In genomic region chr2:119332177-119332661, GRCm38 (mm10) we compare ENCODE assay signal across 23 mouse cellular contexts. TPM values are rescaled to one million over a fixed set of nuclear protein-coding genes. Genes with fewer than 3 reads are reported as not detected.
DNase-seq lines count a peak whose midpoint lies in the region; ATAC-seq and TF ChIP-seq lines count a peak whose summit lies in the region.
"Had no signal": no experiment of that assay in that cellular context is flagged by ENCODE, and none has a peak within 500 bp of the region (broad histone marks: within the 10 kb centered on the region; RNA-seq: fewer than 3 reads in every experiment).

No protein-coding gene starts in this region.

- H3K36me3 ChIP-seq in heart, adult 2 months (ENCODE audit: control insufficient read depth, insufficient read depth, low read length): peaks cover 12% of the 10 kb centered on the region
- no peaks in the 10 kb centered on the region for H3K36me3 ChIP-seq in kidney, embryonic 15.5 days
- H3K36me3 ChIP-seq in lung, embryonic 16.5 days (ENCODE audit: control insufficient read depth, insufficient read depth, low read length): no peaks in the 10 kb centered on the region; the same call in 1 of the 2 replicates
- no peaks in the 10 kb centered on the region for H3K36me3 ChIP-seq in neural tube, embryonic 15.5 days
- H3K36me3 ChIP-seq: limb, embryonic 10.5 days; liver, embryonic 15.5 days; neural tube, embryonic 13.5 days; stomach, embryonic 15.5 days had no signal

- ATAC-seq in kidney, embryonic 15.5 days (replicated peaks; ENCODE audit: low FRiP score): no peak
- ATAC-seq in lung, embryonic 16.5 days (ENCODE audit: low read depth): no peak
- no peak for ATAC-seq in neural tube, embryonic 15.5 days (ENCODE audit: low FRiP score)
- ATAC-seq: activated CD4-positive, CD25-positive, alpha-beta regulatory T cell, adult 4 months; forebrain, embryonic 14.5 days; Patski had no signal

- 48% methylated on average over 24 of the region's 24 CpGs for WGBS in heart, adult 2 months
- 78% methylated on average over 24 of the region's 24 CpGs for WGBS in kidney, embryonic 15.5 days
- 69% methylated on average over 24 of the region's 24 CpGs for WGBS in lung, embryonic 16.5 days
- WGBS in neural tube, embryonic 15.5 days: 69% methylated on average over 24 of the region's 24 CpGs

- intact Hi-C loops in heart, adult 2 months (cut with DNase I): no loop called here

- TF ChIP-seq CTCF in heart, adult 2 months (IDR thresholded peaks at IDR 0.05): no peak

- no peak for TF ChIP-seq EP300 in heart, adult 2 months (IDR thresholded peaks at IDR 0.05; ENCODE audit: insufficient read depth, low read depth, low read length)

- no peaks in the 10 kb centered on the region for H3K27me3 ChIP-seq in heart, adult 2 months (ENCODE audit: control insufficient read depth, insufficient read depth, low read length)
- H3K27me3 ChIP-seq in kidney, embryonic 15.5 days: peaks cover 50% of the 10 kb centered on the region
- H3K27me3 ChIP-seq in lung, embryonic 16.5 days (ENCODE audit: control insufficient read depth, insufficient read depth, low read depth, low read length): peaks cover 6% of the 10 kb centered on the region; the same call in 1 of the 2 replicates
- H3K27me3 ChIP-seq in neural tube, embryonic 15.5 days (replicated peaks): peaks cover 52% of the 10 kb centered on the region

- H3K9me3 ChIP-seq in kidney, embryonic 15.5 days (replicated peaks): no peaks in the 10 kb centered on the region
- H3K9me3 ChIP-seq in lung, embryonic 16.5 days (ENCODE audit: control insufficient read depth, low read length): no peaks in the 10 kb centered on the region
- no peaks in the 10 kb centered on the region for H3K9me3 ChIP-seq in neural tube, embryonic 15.5 days (replicated peaks)
- H3K9me3 ChIP-seq: limb, embryonic 10.5 days; liver, embryonic 15.5 days; neural tube, embryonic 13.5 days; stomach, embryonic 15.5 days had no signal

- peak in 1 of 2 experiments; percentile 25 for DNase-seq in heart, adult 2 months
- DNase-seq in heart, adult 8-10 months (ENCODE audit: low spot score): no peak
- DNase-seq in kidney, adult 18-20 months: no peak
- no peak for DNase-seq in lung, postnatal 4 days
- no peak for DNase-seq in layer of hippocampus, adult 8-10 months (ENCODE audit: low spot score in 2 of 2)
- DNase-seq: adrenal gland, postnatal 14 days; cerebellum, adult 18-20 months; cerebellum, postnatal 36 days; kidney, adult 9 months; right cerebral cortex, postnatal 14 days; thymus, adult 2 months had no signal

- peak overlapping the region; percentile 44 for H3K9ac ChIP-seq in heart, adult 2 months (ENCODE audit: low read depth, low read length)
- no peak overlapping the region for H3K9ac ChIP-seq in kidney, embryonic 15.5 days
- H3K9ac ChIP-seq in lung, embryonic 16.5 days (ENCODE audit: low read length): no peak overlapping the region
- H3K9ac ChIP-seq in neural tube, embryonic 15.5 days (replicated peaks): no peak overlapping the region
- H3K9ac ChIP-seq: liver, embryonic 15.5 days; neural tube, embryonic 13.5 days; stomach, embryonic 15.5 days had no signal

- peaks cover 8% of the 10 kb centered on the region for H3K4me1 ChIP-seq in heart, adult 2 months (ENCODE audit: control insufficient read depth, insufficient read depth, low read length)
- peaks cover 17% of the 10 kb centered on the region for H3K4me1 ChIP-seq in kidney, embryonic 15.5 days
- H3K4me1 ChIP-seq in lung, embryonic 16.5 days (replicated peaks; ENCODE audit: control insufficient read depth, insufficient read depth, low read length): peaks cover 34% of the 10 kb centered on the region
- peaks cover 20% of the 10 kb centered on the region for H3K4me1 ChIP-seq in neural tube, embryonic 15.5 days

- H3K4me2 ChIP-seq in kidney, embryonic 15.5 days: peak overlapping the region; percentile 28
- H3K4me2 ChIP-seq in lung, embryonic 16.5 days (ENCODE audit: low read depth, low read length): 0 out of 2 replicates have a peak overlapping the region, but pooled peaks have one; percentile 2
- 0 out of 2 replicates have a peak overlapping the region, but pooled peaks have one; percentile 9 for H3K4me2 ChIP-seq in neural tube, embryonic 15.5 days
- H3K4me2 ChIP-seq: liver, embryonic 15.5 days; neural tube, embryonic 13.5 days; stomach, embryonic 15.5 days had no signal

- H3K27ac ChIP-seq in heart, adult 2 months: peak overlapping the region; percentile 53
- H3K27ac ChIP-seq in kidney, embryonic 15.5 days: no peak overlapping the region
- H3K27ac ChIP-seq in lung, embryonic 16.5 days (ENCODE audit: low read length): no peak overlapping the region
- no peak overlapping the region for H3K27ac ChIP-seq in neural tube, embryonic 15.5 days (replicated peaks)
- H3K27ac ChIP-seq: layer of hippocampus, adult 2 months; limb, embryonic 10.5 days; liver, embryonic 15.5 days; neural tube, embryonic 13.5 days; stomach, embryonic 15.5 days had no signal

- peak overlapping the region; percentile 36 for H3K4me3 ChIP-seq in heart, adult 2 months
- H3K4me3 ChIP-seq in kidney, embryonic 15.5 days (replicated peaks): no peak overlapping the region
- H3K4me3 ChIP-seq in lung, embryonic 16.5 days (ENCODE audit: low read length): no peak overlapping the region
- H3K4me3 ChIP-seq in neural tube, embryonic 15.5 days (replicated peaks): no peak overlapping the region
- H3K4me3 ChIP-seq: layer of hippocampus, adult 2 months; limb, embryonic 10.5 days; liver, embryonic 15.5 days; neural tube, embryonic 13.5 days; stomach, embryonic 15.5 days had no signal

- peaks cover 2% of the 10 kb centered on the region; the same call in 1 of the 2 replicates for H3K79me2 ChIP-seq in heart, adult 2 months (replicated peaks; ENCODE audit: control insufficient read depth, insufficient read depth, low read length)

- no peak for TF ChIP-seq POLR2A in heart, adult 2 months (IDR thresholded peaks at IDR 0.05; ENCODE audit: insufficient read depth, low read depth, low read length)

RNA-seq across cellular contexts. Expression of gene Dll4, which starts 6.6 kb away (rescaled TPM):
- 10 to 100 TPM; 13.7 to 15.8 TPM for total RNA-seq in heart, adult 2 months (2021)
- polyA plus RNA-seq in heart, adult 2 months (2012; rRNA removed): 22.0 and 35.8 TPM in 2 replicates
- 10 to 100 TPM; 12.1 to 18.7 (median 18.6) TPM for total RNA-seq in heart, adult 8-10 months (2022)
- 9.9 and 10.5 TPM in 2 replicates for polyA plus RNA-seq in kidney, embryonic 15.5 days (2015; fragmentation: Nextera tagmentation; extraction: Ambion mirVana)
- 14.6 and 17.8 TPM in 2 replicates for polyA plus RNA-seq in lung, embryonic 16.5 days (2015; fragmentation: Nextera tagmentation; extraction: Ambion mirVana)
- 3.9 and 10.4 TPM in 2 replicates for polyA plus RNA-seq in neural tube, embryonic 15.5 days (2015; fragmentation: Nextera tagmentation; extraction: Ambion mirVana)
- 1 to 10 TPM; 2.1 to 3.7 (median 3.2) TPM for total RNA-seq in layer of hippocampus, adult 8-10 months (2022)
- total RNA-seq: megakaryocyte-erythroid progenitor cell, adult 5-6 weeks had no signal
- polyA plus RNA-seq: activated CD4-positive, CD25-positive, alpha-beta regulatory T cell, adult 4 months had no signal

RNA-seq across cellular contexts. Expression of gene Chac1, which starts 18.8 kb away (rescaled TPM):
- total RNA-seq in heart, adult 2 months (2021): 10 to 100 TPM in 1 of 2 experiments, 1 to 10 TPM in 1; 5.6 to 13.7 TPM
- polyA plus RNA-seq in heart, adult 2 months (2012; rRNA removed): 6.2 and 8.1 TPM in 2 replicates
- total RNA-seq in heart, adult 8-10 months (2022): 10 to 100 TPM in 1 of 4 experiments, 1 to 10 TPM in 3; 2.8 to 15.4 (median 5.2) TPM
- 0.91 and 0.98 TPM in 2 replicates for polyA plus RNA-seq in kidney, embryonic 15.5 days (2015; fragmentation: Nextera tagmentation; extraction: Ambion mirVana)
- polyA plus RNA-seq in lung, embryonic 16.5 days (2015; fragmentation: Nextera tagmentation; extraction: Ambion mirVana): 1.1 and 1.7 TPM in 2 replicates
- 11.3 and 12.1 TPM in 2 replicates for polyA plus RNA-seq in neural tube, embryonic 15.5 days (2015; fragmentation: Nextera tagmentation; extraction: Ambion mirVana)
- total RNA-seq in layer of hippocampus, adult 8-10 months (2022): 1 to 10 TPM; 5.1 to 6.4 (median 6.4) TPM
- total RNA-seq: megakaryocyte-erythroid progenitor cell, adult 5-6 weeks had no signal
- polyA plus RNA-seq: activated CD4-positive, CD25-positive, alpha-beta regulatory T cell, adult 4 months had no signal

RNA-seq across cellular contexts. Expression of gene Vps18, which starts 43.7 kb away (rescaled TPM):
- total RNA-seq in heart, adult 2 months (2021): 10 to 100 TPM; 12.2 TPM
- 10.2 and 12.6 TPM in 2 replicates for polyA plus RNA-seq in heart, adult 2 months (2012; rRNA removed)
- 10 to 100 TPM; 12.5 to 14.0 (median 13.6) TPM for total RNA-seq in heart, adult 8-10 months (2022)
- polyA plus RNA-seq in kidney, embryonic 15.5 days (2015; fragmentation: Nextera tagmentation; extraction: Ambion mirVana): 17.6 and 19.6 TPM in 2 replicates
- polyA plus RNA-seq in lung, embryonic 16.5 days (2015; fragmentation: Nextera tagmentation; extraction: Ambion mirVana): 18.8 and 19.5 TPM in 2 replicates
- polyA plus RNA-seq in neural tube, embryonic 15.5 days (2015; fragmentation: Nextera tagmentation; extraction: Ambion mirVana): 23.7 and 23.8 TPM in 2 replicates
- total RNA-seq in layer of hippocampus, adult 8-10 months (2022): 10 to 100 TPM; 42.9 to 47.2 (median 45.5) TPM
